Mouse (Mus musculus) heart, embryonic 14.5 days (tissue): Measurements from ENCODE around the gene Dio1. TPM values are rescaled to one million over a fixed set of nuclear protein-coding genes. Genes with fewer than 3 reads are reported as not detected.

Experiments used
- ATAC-seq: fragments of 200-750 bp; cut with Nextera tagmentation; 2 replicates; pipeline ENCODE4 v1.8.0; 2017; ENCODE audit warnings: low read depth, moderate TSS enrichment; ENCODE audit not compliant: insufficient number of reproducible peaks, insufficient read depth, low FRiP score
- H3K27ac ChIP-seq, 2 experiments: fragments of 200-500 bp in 1 of 2; fragments of 300-500 bp in 1 of 2; sonication (generic) in 1 of 2; replicated peaks in 1 of 2; 2 replicates each; pipeline ENCODE4 v1.5.1; 2012 to 2014; ENCODE audit warnings: low read depth in 2 of 2, low read length in 2 of 2, control low read depth in 1 of 2, mild to moderate bottlenecking in 1 of 2, mixed read lengths in 1 of 2; ENCODE audit not compliant: control insufficient read depth in 1 of 2, insufficient read depth in 1 of 2
- H3K27me3 ChIP-seq: fragments of 300-500 bp; sonication (generic); 2 replicates; pipeline ENCODE4 v1.6.1; 2014; ENCODE audit warnings: mild to moderate bottlenecking, low read length, control low read depth; ENCODE audit not compliant: control insufficient read depth, insufficient read depth
- H3K36me3 ChIP-seq: fragments of 300-500 bp; sonication (generic); 2 replicates; pipeline ENCODE4 v1.6.1; 2014; ENCODE audit warnings: mild to moderate bottlenecking, control low read depth, low read length, mixed read lengths; ENCODE audit not compliant: control insufficient read depth, insufficient read depth
- H3K4me1 ChIP-seq, 2 experiments: fragments of 200-500 bp in 1 of 2; fragments of 300-500 bp in 1 of 2; sonication (generic) in 1 of 2; 2 replicates each; pipeline ENCODE4 v1.6.1; 2012 to 2014; ENCODE audit warnings: low read length in 2 of 2, control low read depth in 1 of 2, mixed read lengths in 1 of 2; ENCODE audit not compliant: control insufficient read depth in 2 of 2, insufficient read depth in 2 of 2
- H3K4me2 ChIP-seq: fragments of 300-500 bp; sonication (generic); 2 replicates; pipeline ENCODE4 v1.6.1; 2014; ENCODE audit warnings: mild to moderate bottlenecking, low read length
- H3K4me3 ChIP-seq, 2 experiments: fragments of 200-500 bp in 1 of 2; fragments of 300-500 bp in 1 of 2; sonication (generic) in 1 of 2; 2 replicates each; pipeline ENCODE4 v1.5.1; 2012 to 2014; ENCODE audit warnings: low read length in 2 of 2, mild to moderate bottlenecking in 2 of 2, control low read depth in 1 of 2, low read depth in 1 of 2, moderate library complexity in 1 of 2; ENCODE audit not compliant: control insufficient read depth in 1 of 2, insufficient read depth in 1 of 2
- H3K9ac ChIP-seq: fragments of 300-500 bp; sonication (generic); 2 replicates; pipeline ENCODE4 v1.6.1; 2014; ENCODE audit warnings: mild to moderate bottlenecking, low read length
- H3K9me3 ChIP-seq: fragments of 300-500 bp; sonication (generic); 2 replicates; pipeline ENCODE4 v1.6.1; 2016; ENCODE audit warnings: low read length, control low read depth; ENCODE audit not compliant: control insufficient read depth
- WGBS: fragments of 180-500 bp; shearing (Covaris S2); extraction: QIAGEN DNeasy Blood & Tissue Kit; methylation state at CpG from one replicate; pipeline ENCODE4 v1.1.7; 2014; 5-methylcytosine and 5-hydroxymethylcytosine counted together
- polyA plus RNA-seq: library from polyadenylated mRNA; unstranded; fragments of >200 nt; fragmentation: Nextera tagmentation; extraction: Ambion mirVana; gene quantifications from 2 replicates; pipeline ENCODE4 v1.2.1, GENCODE M21; 2014

The Dio1 gene
- polyA plus RNA-seq, 1 experiment from 2014 or later, result not detected

DNA sequence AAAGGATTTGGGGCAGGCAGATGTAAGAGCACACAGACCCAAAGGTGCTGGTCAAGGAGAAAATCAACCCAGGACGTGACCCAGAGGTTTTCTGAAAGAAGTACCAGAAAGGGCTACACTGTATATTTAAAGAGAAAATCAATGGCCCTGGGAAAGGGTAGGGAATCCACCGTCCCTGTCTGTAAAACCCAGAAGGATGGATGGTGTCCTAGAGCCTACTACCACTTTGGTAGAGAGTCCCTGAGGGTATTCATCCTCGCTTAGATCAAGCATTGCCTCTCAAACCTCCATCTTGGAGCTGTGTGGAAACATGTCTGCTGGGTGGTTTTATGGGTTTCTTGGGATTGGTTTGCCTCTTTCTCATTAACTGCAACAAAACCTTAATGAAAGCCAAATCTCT is 52.6 kb downstream of the Dio1 start:
- ATAC-seq, result no peak
- Histone ChIP-seq H3K9ac (peak overlapping the region; percentile 93), H3K4me3 (peak overlapping the region; percentile 72 to 98), H3K36me3 (no peaks in the 10 kb centered on the region), H3K4me1 (peaks cover 6 to 23% of the 10 kb centered on the region in 2 experiments; a peak in 3 of 4 replicates), H3K9me3 (no peaks in the 10 kb centered on the region), H3K27ac (peak overlapping the region; percentile 83 to 86; a peak in 3 of 4 replicates), H3K4me2 (peak overlapping the region; percentile 73), H3K27me3 (no peaks in the 10 kb centered on the region)
- 27% methylated on average over 3 of the region's 3 CpGs for whole genome bisulfite sequencing

DNA sequence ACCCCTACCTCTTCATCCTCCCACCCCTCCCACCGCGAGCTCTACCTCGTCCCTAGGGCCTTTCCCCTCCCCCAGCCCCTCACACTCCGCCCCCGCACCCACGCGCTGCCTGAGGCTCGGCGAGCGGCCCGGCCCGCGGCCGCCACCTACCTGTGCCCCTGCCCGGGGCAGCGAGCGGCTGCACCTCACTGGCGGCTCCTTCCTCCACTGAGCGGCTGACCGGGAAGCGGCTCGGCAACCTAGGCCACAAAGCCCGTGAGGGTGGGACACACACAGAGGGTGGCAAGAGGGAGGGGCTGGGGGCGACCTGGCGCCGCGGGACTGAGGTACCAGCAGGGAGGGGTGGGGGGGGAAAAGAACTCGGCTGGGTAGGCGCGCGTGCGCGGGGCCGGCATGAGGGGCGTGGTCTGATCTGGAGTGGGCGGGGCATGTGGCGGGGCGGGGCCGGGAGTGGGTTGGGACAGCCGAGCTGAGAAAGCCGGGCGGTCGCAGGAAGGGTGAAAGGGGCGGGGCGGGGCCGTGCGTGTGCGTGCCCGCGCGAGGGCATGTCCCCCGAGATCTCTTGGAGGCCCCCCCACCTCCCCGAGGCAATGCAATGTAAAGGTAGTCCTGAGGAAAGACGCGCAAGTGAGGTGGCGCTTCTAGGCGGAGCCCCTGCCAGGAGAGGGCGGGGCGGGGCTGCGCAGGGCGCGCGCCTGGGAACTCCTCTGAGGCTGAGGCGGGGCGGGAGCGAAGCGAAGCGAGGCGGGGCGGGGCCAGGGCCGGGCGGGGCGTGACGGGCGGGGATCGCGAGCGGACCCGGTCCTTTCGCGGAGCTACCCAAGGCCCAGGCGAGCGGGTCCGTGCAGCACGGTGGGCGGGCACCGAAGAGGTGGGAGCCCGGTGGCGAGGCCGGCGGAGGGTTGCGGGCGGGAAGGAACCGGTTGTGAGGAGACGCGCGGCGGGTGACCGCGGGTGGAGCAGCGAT is 53.6 kb downstream of the Dio1 start, which contains the start of the genes Lrrc42 and Hspb11:
Gene Lrrc42, minus strand, starts transcription at position 408 of the 967 bp plus-strand sequence.
Gene Hspb11, plus strand, starts transcription at position 469 of the 967 bp plus-strand sequence.
- peaks cover 9 to 30% of the 10 kb centered on the region in 2 experiments for H3K4me1 ChIP-seq
- no peaks in the 10 kb centered on the region for H3K36me3 ChIP-seq
- H3K4me3 ChIP-seq, result peak within 1 kb of the TSS; percentile 72 to 98
- H3K27me3 ChIP-seq, result no peaks in the 10 kb centered on the region
- peak within 1 kb of the TSS; percentile 83 to 86 for H3K27ac ChIP-seq
- peak within 1 kb of the TSS; percentile 80 for H3K4me2 ChIP-seq
- H3K9ac ChIP-seq, result peak within 1 kb of the TSS; percentile 93
- peak; percentile 97 for ATAC-seq
- H3K9me3 ChIP-seq, result no peaks in the 10 kb centered on the region
- WGBS, result under 1% methylated on average over 84 of the region's 101 CpGs

- H3K27ac ChIP-seq, result peak overlapping the region; percentile 56 to 86
- H3K4me1 ChIP-seq, result peaks cover 9 to 33% of the 10 kb centered on the region in 2 experiments
- no peaks in the 10 kb centered on the region for H3K27me3 ChIP-seq
- peak overlapping the region; percentile 68 to 72 for H3K4me3 ChIP-seq
- H3K9ac ChIP-seq, result peak overlapping the region; percentile 93
- ATAC-seq, result no peak
- H3K36me3 ChIP-seq, result no peaks in the 10 kb centered on the region
- WGBS, result under 1% methylated on average over 11 of the region's 11 CpGs
- H3K9me3 ChIP-seq, result no peaks in the 10 kb centered on the region
- peak overlapping the region; percentile 80 for H3K4me2 ChIP-seq
These were observed 54.4 kb downstream of the Dio1 start for GRCm38 (mm10) chr4:107252522-107252921.

- Histone ChIP-seq H3K36me3 (0 out of 2 replicates have a peak, but pooled peaks cover 4% of the 10 kb centered on the region), H3K4me3 (no peak overlapping the region), H3K27ac (no peak overlapping the region), H3K4me2 (no peak overlapping the region), H3K9ac (no peak overlapping the region), H3K27me3 (no peaks in the 10 kb centered on the region), H3K4me1 (peaks cover 13 to 51% of the 10 kb centered on the region in 2 experiments), H3K9me3 (no peaks in the 10 kb centered on the region)
- no peak for ATAC-seq
- WGBS, result 19% methylated on average over 4 of the region's 4 CpGs
These were observed 56.5 kb downstream of the Dio1 start for GRCm38 (mm10) chr4:107250494-107250893.

DNA sequence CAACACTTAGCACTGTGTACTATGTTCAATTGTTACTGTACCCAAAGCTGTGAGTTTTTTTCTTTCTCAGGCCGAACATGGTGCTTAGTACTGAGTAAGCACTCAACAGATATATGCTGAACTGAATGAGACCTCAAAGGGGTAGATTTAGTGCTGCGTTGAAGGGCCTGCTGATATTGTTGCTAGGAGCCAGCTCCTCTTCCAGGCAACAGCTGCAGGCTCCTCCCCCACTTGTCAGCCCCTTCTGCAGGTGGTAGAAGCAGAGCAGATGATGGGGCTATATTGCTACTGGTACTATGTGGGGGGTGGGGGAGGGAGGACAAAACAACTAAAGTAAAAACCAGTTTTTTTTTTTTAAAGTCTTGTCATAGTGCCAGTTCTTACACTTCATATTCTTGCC is 57.5 kb downstream of the Dio1 start:
- Histone ChIP-seq H3K9me3 (no peaks in the 10 kb centered on the region), H3K36me3 (0 out of 2 replicates have a peak, but pooled peaks cover 4% of the 10 kb centered on the region), H3K4me2 (no peak overlapping the region), H3K27ac (peak overlapping the region in 1 of 2 experiments; percentile 38; a peak in 2 of 4 replicates), H3K9ac (peak overlapping the region; percentile 4; the same call in 1 of the 2 replicates), H3K4me1 (peaks cover 11 to 60% of the 10 kb centered on the region in 2 experiments), H3K4me3 (no peak overlapping the region), H3K27me3 (no peaks in the 10 kb centered on the region)
- no peak for ATAC-seq
- WGBS, result 9% methylated on average over 2 of the region's 2 CpGs

- 0 out of 2 replicates have a peak, but pooled peaks cover 5% of the 10 kb centered on the region for H3K36me3 ChIP-seq
- no peak overlapping the region for H3K4me2 ChIP-seq
- H3K9ac ChIP-seq, result no peak overlapping the region
- H3K4me1 ChIP-seq, result peaks cover 13 to 68% of the 10 kb centered on the region in 2 experiments
- WGBS, result 84% methylated on average over 3 of the region's 3 CpGs
- no peak overlapping the region for H3K27ac ChIP-seq
- no peaks in the 10 kb centered on the region for H3K9me3 ChIP-seq
- no peak for ATAC-seq
- H3K27me3 ChIP-seq, result no peaks in the 10 kb centered on the region
- no peak overlapping the region for H3K4me3 ChIP-seq
These were observed 58.9 kb downstream of the Dio1 start for GRCm38 (mm10) chr4:107248061-107248460.

DNA sequence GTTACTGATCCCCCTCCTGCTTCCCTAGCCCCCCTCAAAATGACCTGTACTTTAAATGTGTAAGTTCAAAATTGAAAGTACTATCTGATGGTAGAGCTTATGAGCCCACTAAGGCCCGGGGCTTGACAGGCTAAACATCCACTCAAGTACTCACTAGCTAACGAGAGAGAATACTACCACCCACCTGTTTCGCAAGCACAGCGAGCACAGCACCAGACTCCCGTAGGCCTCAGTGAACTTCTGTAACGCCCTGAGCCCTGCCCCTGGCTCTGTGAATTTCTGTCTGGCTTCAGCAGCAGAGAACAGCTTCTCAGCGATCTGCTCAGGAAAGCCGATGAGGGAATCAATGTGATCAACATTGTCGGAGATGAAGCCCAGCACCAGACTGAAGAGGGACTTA is 59.9 kb downstream of the Dio1 start:
- no peak overlapping the region for H3K4me2 ChIP-seq
- H3K9me3 ChIP-seq, result no peaks in the 10 kb centered on the region
- no peak overlapping the region for H3K4me3 ChIP-seq
- 0 out of 4 replicates have a peak overlapping the region, but pooled peaks of 1 of the 2 experiments have one; percentile 24 for H3K27ac ChIP-seq
- peak overlapping the region; percentile 25; the same call in 1 of the 2 replicates for H3K9ac ChIP-seq
- peaks cover 9 to 63% of the 10 kb centered on the region in 2 experiments for H3K4me1 ChIP-seq
- no peak for ATAC-seq
- no peaks in the 10 kb centered on the region for H3K27me3 ChIP-seq
- H3K36me3 ChIP-seq, result peaks cover 10% of the 10 kb centered on the region
- WGBS, result 62% methylated on average over 9 of the region's 9 CpGs
